Mouse (Mus musculus) heart, adult 2 months (tissue): ENCODE measurements around the gene Fgd5.

Experiments
- CTCF ChIP-seq: fragments of 200-600 bp; IDR thresholded peaks from 2 replicates; pipeline ENCODE4 v1.8.1; 2022; ENCODE audit warnings: antibody characterized with exemption, mild to moderate bottlenecking, moderate library complexity
- EP300 ChIP-seq: fragments of 200-500 bp; IDR thresholded peaks from 2 replicates; pipeline ENCODE4 v1.6.1; 2011; ENCODE audit warnings: low read depth, low read length, control low read depth; ENCODE audit not compliant: insufficient read depth
- POLR2A ChIP-seq: fragments of 200-500 bp; IDR thresholded peaks from 2 replicates; pipeline ENCODE4 v1.6.1; 2011; ENCODE audit warnings: mild to moderate bottlenecking, low read depth, low read length, control low read depth; ENCODE audit not compliant: insufficient read depth

DNA sequence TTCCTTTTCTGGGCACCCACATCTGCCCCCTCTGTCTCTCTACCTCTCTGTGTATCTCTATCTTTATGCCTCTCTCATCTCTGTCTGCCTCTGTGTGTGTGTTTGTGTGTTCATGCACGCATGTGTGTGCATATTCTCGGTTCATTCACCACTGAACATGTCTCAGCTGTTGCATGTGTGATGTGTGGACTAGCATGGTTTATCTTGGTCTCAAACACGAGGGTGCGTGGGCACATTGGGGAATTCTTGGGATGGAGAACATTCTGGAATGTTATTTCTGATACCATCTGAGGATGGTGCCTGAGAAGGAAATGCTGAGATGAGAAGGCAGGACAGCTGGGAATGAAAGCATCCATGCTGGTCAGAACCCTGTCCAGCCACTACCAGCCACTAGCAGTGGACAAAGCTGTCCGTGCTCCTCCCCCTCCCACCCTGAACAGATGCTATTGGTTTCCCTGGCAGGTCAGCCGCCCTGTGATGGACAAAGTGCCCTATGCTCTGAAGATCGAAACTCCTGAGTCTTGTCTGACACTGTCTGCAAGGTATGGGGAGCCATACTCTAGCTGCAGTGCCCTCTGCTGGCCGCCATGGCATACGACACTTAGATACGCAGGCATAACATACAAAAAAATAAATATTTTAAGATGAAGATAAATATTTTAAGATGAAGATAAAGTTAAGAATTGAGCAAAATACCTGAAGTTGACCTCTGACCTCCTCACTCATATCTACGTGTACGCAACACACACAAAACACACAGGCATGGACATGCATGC is 87.2 kb downstream of the Fgd5 start:
- TF ChIP-seq EP300 (no peak), POLR2A (no peak), CTCF (peak; percentile 89)
